Mouse (Mus musculus) forebrain, postnatal 0 days (tissue): ENCODE measurements around the gene Slc35g1. TPM values are rescaled to one million over a fixed set of nuclear protein-coding genes. Genes with fewer than 3 reads are reported as not detected.

Experiments
- ATAC-seq: fragments of 200-750 bp; cut with Nextera tagmentation; 2 replicates; pipeline ENCODE4 v1.8.0; 2017; ENCODE audit warnings: mild to moderate bottlenecking, moderate library complexity
- DNase-seq: peaks from one replicate; pipeline ENCODE4 v3.0.0-alpha.2; 2015
- H3K27ac ChIP-seq: fragments of 300-500 bp; sonication (generic); 2 replicates; pipeline ENCODE4 v1.5.1; 2014; ENCODE audit warnings: low read depth, mild to moderate bottlenecking, antibody characterized with exemption, low read length, moderate library complexity, mixed read lengths
- H3K27me3 ChIP-seq: fragments of 300-500 bp; sonication (generic); 2 replicates; pipeline ENCODE4 v1.6.1; 2014; ENCODE audit warnings: mild to moderate bottlenecking, low read length, mixed read lengths; ENCODE audit not compliant: insufficient read depth
- H3K36me3 ChIP-seq: fragments of 300-500 bp; sonication (generic); 2 replicates; pipeline ENCODE4 v1.6.1; 2014; ENCODE audit warnings: mild to moderate bottlenecking, moderate library complexity; ENCODE audit not compliant: insufficient read depth
- H3K4me1 ChIP-seq: fragments of 300-500 bp; sonication (generic); 2 replicates; pipeline ENCODE4 v1.6.1; 2014; ENCODE audit warnings: antibody characterized with exemption; ENCODE audit not compliant: insufficient read depth
- H3K4me2 ChIP-seq: fragments of 300-500 bp; sonication (generic); 2 replicates; pipeline ENCODE4 v1.6.1; 2014; ENCODE audit warnings: low read depth, mild to moderate bottlenecking, moderate library complexity
- H3K4me3 ChIP-seq: fragments of 300-500 bp; sonication (generic); 2 replicates; pipeline ENCODE4 v1.5.1; 2014; ENCODE audit warnings: low read depth, low read length, mixed read lengths
- H3K9ac ChIP-seq: fragments of 300-500 bp; sonication (generic); 2 replicates; pipeline ENCODE4 v1.6.1; 2014; ENCODE audit warnings: mild to moderate bottlenecking
- H3K9me3 ChIP-seq: fragments of 300-500 bp; sonication (generic); 2 replicates; pipeline ENCODE4 v1.6.1; 2016; ENCODE audit warnings: low read length
- CTCF ChIP-seq: sonication (generic); IDR thresholded peaks from 2 replicates; pipeline ENCODE4 v1.5.1; 2016; ENCODE audit warnings: antibody characterized with exemption, control low read depth, low read depth
- WGBS: fragments of 180-500 bp; shearing (Covaris S2); extraction: QIAGEN DNeasy Blood & Tissue Kit; methylation state at CpG from one replicate; pipeline ENCODE4 v1.1.7; 2014; 5-methylcytosine and 5-hydroxymethylcytosine counted together
- polyA plus RNA-seq: library from polyadenylated mRNA; unstranded; fragments of >200 nt; fragmentation: Nextera tagmentation; extraction: Ambion mirVana; gene quantifications from 2 replicates; pipeline ENCODE4 v1.2.1, GENCODE M21; 2015
- total RNA-seq: library from RNA; depleted of rRNA; stranded (reverse); fragments of >200 nt; gene quantifications from 2 replicates; pipeline ENCODE4 v1.2.3, GENCODE M21; 2014

The Slc35g1 gene
- total and polyA plus RNA-seq, 2 experiments from 2014 or later = 1.3 to 3.2 TPM

- ATAC-seq (no peak), DNase-seq (peak; percentile 42)
- no peak overlapping the region for H3K4me3 ChIP-seq
- WGBS = 25% methylated on average over 4 of the region's 4 CpGs
- H3K27ac ChIP-seq = no peak overlapping the region
- no peak overlapping the region for H3K4me2 ChIP-seq
- no peaks in the 10 kb centered on the region for H3K9me3 ChIP-seq
- H3K36me3 ChIP-seq = no peaks in the 10 kb centered on the region
- no peak for TF ChIP-seq CTCF
- H3K27me3 ChIP-seq = no peaks in the 10 kb centered on the region
- H3K9ac ChIP-seq = no peak overlapping the region
- H3K4me1 ChIP-seq = no peaks in the 10 kb centered on the region
Measured at GRCm38 (mm10) chr19:38418819-38419423, 23.1 kb downstream of the Slc35g1 start.

GRCm38 (mm10) chr19:38420751-38421295, 25.0 kb downstream of the Slc35g1 start:
- TF ChIP-seq CTCF = no peak
- ATAC-seq (no peak), DNase-seq (no peak)
- Histone ChIP-seq H3K9ac (no peak overlapping the region), H3K9me3 (no peaks in the 10 kb centered on the region), H3K27ac (no peak overlapping the region), H3K4me1 (no peaks in the 10 kb centered on the region), H3K4me3 (no peak overlapping the region), H3K4me2 (no peak overlapping the region), H3K27me3 (no peaks in the 10 kb centered on the region), H3K36me3 (no peaks in the 10 kb centered on the region)
- 75% methylated on average over 4 of the region's 4 CpGs for WGBS

GRCm38 (mm10) chr19:38421436-38421835, 25.7 kb downstream of the Slc35g1 start:
- Histone ChIP-seq H3K27me3 (no peaks in the 10 kb centered on the region), H3K4me3 (no peak overlapping the region), H3K4me2 (no peak overlapping the region), H3K9ac (no peak overlapping the region), H3K4me1 (no peaks in the 10 kb centered on the region), H3K27ac (no peak overlapping the region), H3K9me3 (no peaks in the 10 kb centered on the region), H3K36me3 (no peaks in the 10 kb centered on the region)
- no peak for TF ChIP-seq CTCF
- 62% methylated on average over 7 of the region's 7 CpGs for WGBS
- ATAC-seq (no peak), DNase-seq (no peak)

GRCm38 (mm10) chr19:38422926-38423325, 27.1 kb downstream of the Slc35g1 start:
- no peaks in the 10 kb centered on the region for H3K9me3 ChIP-seq
- no peaks in the 10 kb centered on the region for H3K36me3 ChIP-seq
- no peaks in the 10 kb centered on the region for H3K4me1 ChIP-seq
- H3K4me2 ChIP-seq = no peak overlapping the region
- no peaks in the 10 kb centered on the region for H3K27me3 ChIP-seq
- ATAC-seq (no peak), DNase-seq (no peak)
- no peak overlapping the region for H3K9ac ChIP-seq
- TF ChIP-seq CTCF = no peak
- no peak overlapping the region for H3K27ac ChIP-seq
- 19% methylated on average over 6 of the region's 6 CpGs for WGBS
- H3K4me3 ChIP-seq = no peak overlapping the region

- H3K4me1 ChIP-seq = no peaks in the 10 kb centered on the region
- H3K27me3 ChIP-seq = no peaks in the 10 kb centered on the region
- H3K36me3 ChIP-seq = no peaks in the 10 kb centered on the region
- no peaks in the 10 kb centered on the region for H3K9me3 ChIP-seq
- peak; percentile 75 for TF ChIP-seq CTCF
- WGBS = 35% methylated on average over 7 of the region's 7 CpGs
- H3K4me3 ChIP-seq = no peak overlapping the region
- H3K27ac ChIP-seq = no peak overlapping the region
- DNase-seq (peak; percentile 68), ATAC-seq (no peak)
- H3K4me2 ChIP-seq = no peak overlapping the region
- H3K9ac ChIP-seq = no peak overlapping the region
Measured at GRCm38 (mm10) chr19:38423884-38424283, 28.1 kb downstream of the Slc35g1 start.

GRCm38 (mm10) chr19:38424581-38424980, 28.8 kb downstream of the Slc35g1 start:
- 92% methylated on average over 6 of the region's 7 CpGs for WGBS

GRCm38 (mm10) chr19:38429269-38429668, 33.5 kb downstream of the Slc35g1 start:
- Histone ChIP-seq H3K36me3 (no peaks in the 10 kb centered on the region), H3K27ac (no peak overlapping the region), H3K9me3 (no peaks in the 10 kb centered on the region), H3K9ac (no peak overlapping the region), H3K4me3 (no peak overlapping the region), H3K4me2 (no peak overlapping the region), H3K27me3 (no peaks in the 10 kb centered on the region), H3K4me1 (no peaks in the 10 kb centered on the region)
- peak; percentile 58 for TF ChIP-seq CTCF
- DNase-seq = peak; percentile 31
- 55% methylated on average over 5 of the region's 5 CpGs for WGBS
- no peak for ATAC-seq

More at GRCm38 (mm10) chr19:38424581-38424980, 28.8 kb downstream of the Slc35g1 start:
- no peak for TF ChIP-seq CTCF
- no peaks in the 10 kb centered on the region for H3K9me3 ChIP-seq
- no peak overlapping the region for H3K4me3 ChIP-seq
- no peak for DNase-seq
- no peak overlapping the region for H3K9ac ChIP-seq
- H3K27ac ChIP-seq = no peak overlapping the region
- H3K36me3 ChIP-seq = no peaks in the 10 kb centered on the region
- H3K4me1 ChIP-seq = no peaks in the 10 kb centered on the region
- no peak overlapping the region for H3K4me2 ChIP-seq
- no peaks in the 10 kb centered on the region for H3K27me3 ChIP-seq
- ATAC-seq = no peak
